Mouse (Mus musculus): Measurements from ENCODE around the gene Rnf31. TPM values are rescaled to one million over a fixed set of nuclear protein-coding genes. Genes with fewer than 3 reads are reported as not detected.

Gene Rnf31
- total and polyA plus RNA-seq, 2 experiments from 2014 or later: 18.9 to 24.2 TPM

- Histone ChIP-seq H3K27me3 (ENCODE audit: insufficient read depth, low read length) (no peaks in the 10 kb centered on the region), H3K4me3 (ENCODE audit: low read depth, low read length) (peak overlapping the region; percentile 69), H3K27ac (ENCODE audit: low read depth, low read length) (peak overlapping the region; percentile 78), H3K9me3 (ENCODE audit: low read length) (no peaks in the 10 kb centered on the region), H3K9ac (peak overlapping the region; percentile 68), H3K4me2 (ENCODE audit: low read depth) (peak overlapping the region; percentile 82), H3K36me3 (ENCODE audit: insufficient read depth) (peaks cover 64% of the 10 kb centered on the region), H3K4me1 (ENCODE audit: insufficient read depth) (no peaks in the 10 kb centered on the region)
- peak; percentile 18; the same call in 1 of the 2 replicates for TF ChIP-seq CTCF (IDR thresholded peaks at IDR 0.05; ENCODE audit: low read depth)
- WGBS: 4% methylated on average over 20 of the region's 23 CpGs
- ATAC-seq (peak; percentile 45), DNase-seq (no peak)
Observed at GRCm38 (mm10) chr14:55634874-55635522, 43.5 kb downstream of the Rnf31 start.

- peak; percentile 97 for ATAC-seq
- Histone ChIP-seq H3K9ac (peak within 1 kb of the TSS; percentile 68), H3K4me3 (ENCODE audit: low read depth, low read length) (peak within 1 kb of the TSS; percentile 69), H3K27me3 (ENCODE audit: insufficient read depth, low read length) (no peaks in the 10 kb centered on the region), H3K27ac (ENCODE audit: low read depth, low read length) (peak within 1 kb of the TSS; percentile 78), H3K4me2 (ENCODE audit: low read depth) (peak within 1 kb of the TSS; percentile 82), H3K4me1 (ENCODE audit: insufficient read depth) (no peaks in the 10 kb centered on the region), H3K9me3 (ENCODE audit: low read length) (no peaks in the 10 kb centered on the region), H3K36me3 (ENCODE audit: insufficient read depth) (peaks cover 64% of the 10 kb centered on the region)
- peak; percentile 93 for DNase-seq
- TF ChIP-seq CTCF (IDR thresholded peaks at IDR 0.05; ENCODE audit: low read depth): no peak
- 2% methylated on average over 33 of the region's 33 CpGs for WGBS
Observed at GRCm38 (mm10) chr14:55635523-55636007, 44.1 kb downstream of the Rnf31 start, which contains the start of gene Ipo4. Gene Ipo4, minus strand, starts transcription at chr14:55635957.

- Histone ChIP-seq H3K4me3 (ENCODE audit: low read depth, low read length) (no peak within 1 kb of the TSS), H3K36me3 (ENCODE audit: insufficient read depth) (peaks cover 47% of the 10 kb centered on the region), H3K9me3 (ENCODE audit: low read length) (no peaks in the 10 kb centered on the region), H3K4me2 (ENCODE audit: low read depth) (no peak within 1 kb of the TSS), H3K9ac (no peak within 1 kb of the TSS), H3K4me1 (ENCODE audit: insufficient read depth) (no peaks in the 10 kb centered on the region), H3K27ac (ENCODE audit: low read depth, low read length) (no peak within 1 kb of the TSS), H3K27me3 (ENCODE audit: insufficient read depth, low read length) (no peaks in the 10 kb centered on the region)
- TF ChIP-seq CTCF (IDR thresholded peaks at IDR 0.05; ENCODE audit: low read depth): no peak
- no peak for ATAC-seq
- 95% methylated on average over 9 of the region's 9 CpGs for WGBS
- DNase-seq: no peak
Observed at GRCm38 (mm10) chr14:55637795-55638194, 46.3 kb downstream of the Rnf31 start, which contains the start of gene Gm49378. Gene Gm49378, minus strand, starts transcription at chr14:55637895.

GRCm38 (mm10) chr14:55640816-55641215 is 49.3 kb downstream of the Rnf31 start:
- 96% methylated on average over 14 of the region's 14 CpGs for WGBS
- no peak for ATAC-seq
- TF ChIP-seq CTCF (IDR thresholded peaks at IDR 0.05; ENCODE audit: low read depth): no peak
- H3K4me1 ChIP-seq (ENCODE audit: insufficient read depth): peaks cover 10% of the 10 kb centered on the region
- H3K9me3 ChIP-seq (ENCODE audit: low read length): no peaks in the 10 kb centered on the region
- no peak overlapping the region for H3K4me2 ChIP-seq (ENCODE audit: low read depth)
- peaks cover 34% of the 10 kb centered on the region for H3K36me3 ChIP-seq (ENCODE audit: insufficient read depth)
- no peak overlapping the region for H3K4me3 ChIP-seq (ENCODE audit: low read depth, low read length)
- no peak overlapping the region for H3K27ac ChIP-seq (ENCODE audit: low read depth, low read length)
- H3K27me3 ChIP-seq (ENCODE audit: insufficient read depth, low read length): no peaks in the 10 kb centered on the region
- H3K9ac ChIP-seq: no peak overlapping the region
- DNase-seq: no peak

- TF ChIP-seq CTCF (IDR thresholded peaks at IDR 0.05; ENCODE audit: low read depth): no peak
- WGBS: 97% methylated on average over 13 of the region's 13 CpGs
Observed at GRCm38 (mm10) chr14:55641291-55641690, 49.8 kb downstream of the Rnf31 start.

GRCm38 (mm10) chr14:55642679-55643059 is 51.2 kb downstream of the Rnf31 start:
- Histone ChIP-seq H3K4me1 (ENCODE audit: insufficient read depth) (peaks cover 10% of the 10 kb centered on the region), H3K9ac (peak overlapping the region; percentile 93), H3K36me3 (ENCODE audit: insufficient read depth) (peaks cover 27% of the 10 kb centered on the region), H3K27ac (ENCODE audit: low read depth, low read length) (peak overlapping the region; percentile 97), H3K9me3 (ENCODE audit: low read length) (no peaks in the 10 kb centered on the region), H3K4me2 (ENCODE audit: low read depth) (peak overlapping the region; percentile 61), H3K4me3 (ENCODE audit: low read depth, low read length) (peak overlapping the region; percentile 89), H3K27me3 (ENCODE audit: insufficient read depth, low read length) (no peaks in the 10 kb centered on the region)
- peak; percentile 14 for ATAC-seq
- DNase-seq: no peak
- TF ChIP-seq CTCF (IDR thresholded peaks at IDR 0.05; ENCODE audit: low read depth): no peak
- WGBS: 21% methylated on average over 8 of the region's 8 CpGs

More at GRCm38 (mm10) chr14:55641291-55641690, 49.8 kb downstream of the Rnf31 start:
- Histone ChIP-seq H3K27ac (ENCODE audit: low read depth, low read length) (no peak overlapping the region), H3K4me1 (ENCODE audit: insufficient read depth) (peaks cover 10% of the 10 kb centered on the region), H3K9me3 (ENCODE audit: low read length) (no peaks in the 10 kb centered on the region), H3K9ac (no peak overlapping the region), H3K36me3 (ENCODE audit: insufficient read depth) (peaks cover 34% of the 10 kb centered on the region), H3K27me3 (ENCODE audit: insufficient read depth, low read length) (no peaks in the 10 kb centered on the region), H3K4me3 (ENCODE audit: low read depth, low read length) (no peak overlapping the region), H3K4me2 (ENCODE audit: low read depth) (no peak overlapping the region)
- no peak for DNase-seq
- no peak for ATAC-seq

Measured in forebrain, postnatal 0 days (tissue).